Mouse (Mus musculus) bone marrow macrophage, adult 2 months (primary cell): Measurements from ENCODE around the gene Ypel3.

Source experiments
- CTCF ChIP-seq: IDR thresholded peaks from 2 replicates; pipeline ENCODE4 v1.5.1; 2012; ENCODE audit warnings: low read depth, mild to moderate bottlenecking, low read length, moderate library complexity
- POLR2A ChIP-seq: IDR thresholded peaks from 2 replicates; pipeline ENCODE4 v1.6.1; 2012; ENCODE audit warnings: mild to moderate bottlenecking, low read depth, low read length, borderline replicate concordance

GRCm38 (mm10) chr7:126758539-126758938 lies 18.2 kb upstream of the Ypel3 start:
- TF ChIP-seq CTCF (no peak), POLR2A (no peak)
